Mouse (Mus musculus) small intestine, adult 2 months (tissue): ENCODE measurements around the gene Pde4d. TPM values are rescaled to one million over a fixed set of nuclear protein-coding genes. Genes with fewer than 3 reads are reported as not detected.

Experiments used
- H3K27ac ChIP-seq: fragments of 200-500 bp; 2 replicates; pipeline ENCODE4 v1.5.1; 2012; ENCODE audit warnings: low read depth, low read length, control low read depth, inconsistent platforms; ENCODE audit not compliant: insufficient read depth
- H3K27me3 ChIP-seq: fragments of 200-500 bp; 2 replicates; pipeline ENCODE4 v1.6.1; 2012; ENCODE audit warnings: mild to moderate bottlenecking, moderate library complexity, low read length, inconsistent platforms; ENCODE audit not compliant: control insufficient read depth, insufficient read depth
- H3K36me3 ChIP-seq: fragments of 200-500 bp; 2 replicates; pipeline ENCODE4 v1.6.1; 2012; ENCODE audit warnings: mild to moderate bottlenecking, low read length, control low read depth, inconsistent platforms; ENCODE audit not compliant: control insufficient read depth, insufficient read depth
- H3K4me1 ChIP-seq: fragments of 200-500 bp; 2 replicates; pipeline ENCODE4 v1.6.1; 2012; ENCODE audit warnings: low read length, inconsistent platforms, mixed read lengths; ENCODE audit not compliant: control insufficient read depth, insufficient read depth, insufficient read length
- H3K4me3 ChIP-seq: fragments of 200-500 bp; 2 replicates; pipeline ENCODE4 v1.5.1; 2012; ENCODE audit warnings: low read depth, mild to moderate bottlenecking, control low read depth, inconsistent platforms, low read length, moderate library complexity
- CTCF ChIP-seq: fragments of 200-500 bp; IDR thresholded peaks from 2 replicates; pipeline ENCODE4 v1.5.1; 2012; ENCODE audit warnings: low read depth, mild to moderate bottlenecking, control low read depth, inconsistent platforms, low read length, moderate library complexity, mixed read lengths; ENCODE audit not compliant: insufficient replicate concordance, insufficient read length; ENCODE audit errors: extremely low read depth
- POLR2A ChIP-seq: fragments of 200-500 bp; IDR thresholded peaks from 2 replicates; pipeline ENCODE4 v1.6.1; 2012; ENCODE audit warnings: low read depth, mild to moderate bottlenecking, control low read depth, inconsistent platforms, low read length, moderate library complexity
- WGBS: fragments of 180-500 bp; shearing (Covaris S2); methylation state at CpG from one replicate; pipeline ENCODE4 v1.1.7; 2018; 5-methylcytosine and 5-hydroxymethylcytosine counted together
- polyA plus RNA-seq: library from polyadenylated mRNA; depleted of rRNA; stranded (reverse); fragments of >200 nt; gene quantifications from 2 replicates; pipeline ENCODE4 v1.2.3, GENCODE M21; 2012

Pde4d gene
- polyA plus RNA-seq, 1 experiment: 8.4 TPM

- TF ChIP-seq POLR2A (no peak), CTCF (no peak)
- 77% methylated on average over 3 of the region's 3 CpGs for WGBS
- H3K27ac ChIP-seq: no peak overlapping the region
These were observed 1213.0 kb downstream of the Pde4d start for GRCm38 (mm10) chr13:109662731-109663130.

GRCm38 (mm10) chr13:109664956-109665802 lies 1215.4 kb downstream of the Pde4d start:
- WGBS: 70% methylated on average over 10 of the region's 10 CpGs
- no peaks in the 10 kb centered on the region for H3K4me1 ChIP-seq
- no peak overlapping the region for H3K27ac ChIP-seq
- H3K27me3 ChIP-seq: no peaks in the 10 kb centered on the region
- no peak for TF ChIP-seq CTCF
- no peak for TF ChIP-seq POLR2A
- no peak overlapping the region for H3K4me3 ChIP-seq
- H3K36me3 ChIP-seq: no peaks in the 10 kb centered on the region

More at GRCm38 (mm10) chr13:109662731-109663130, 1213.0 kb downstream of the Pde4d start:
- Histone ChIP-seq H3K36me3 (no peaks in the 10 kb centered on the region), H3K4me1 (no peaks in the 10 kb centered on the region), H3K27me3 (no peaks in the 10 kb centered on the region), H3K4me3 (no peak overlapping the region)

- no peak overlapping the region for H3K4me3 ChIP-seq
- WGBS: 44% methylated on average over 10 of the region's 10 CpGs
- no peaks in the 10 kb centered on the region for H3K27me3 ChIP-seq
- H3K4me1 ChIP-seq: no peaks in the 10 kb centered on the region
- no peaks in the 10 kb centered on the region for H3K36me3 ChIP-seq
- TF ChIP-seq CTCF: no peak
- no peak for TF ChIP-seq POLR2A
- H3K27ac ChIP-seq: no peak overlapping the region
These were observed 1216.2 kb downstream of the Pde4d start for GRCm38 (mm10) chr13:109665803-109666403.

GRCm38 (mm10) chr13:109669965-109670364 lies 1220.2 kb downstream of the Pde4d start:
- Histone ChIP-seq H3K27ac (no peak overlapping the region), H3K27me3 (no peaks in the 10 kb centered on the region), H3K36me3 (no peaks in the 10 kb centered on the region), H3K4me1 (no peaks in the 10 kb centered on the region), H3K4me3 (no peak overlapping the region)
- WGBS: 89% methylated on average over 4 of the region's 4 CpGs
- no peak for TF ChIP-seq POLR2A
- TF ChIP-seq CTCF: no peak

GRCm38 (mm10) chr13:109671589-109672347 lies 1222.0 kb downstream of the Pde4d start:
- no peaks in the 10 kb centered on the region for H3K4me1 ChIP-seq
- TF ChIP-seq CTCF (no peak), POLR2A (no peak)
- H3K4me3 ChIP-seq: no peak overlapping the region
- no peak overlapping the region for H3K27ac ChIP-seq
- H3K36me3 ChIP-seq: no peaks in the 10 kb centered on the region
- WGBS: 73% methylated on average over 8 of the region's 8 CpGs
- H3K27me3 ChIP-seq: no peaks in the 10 kb centered on the region

- TF ChIP-seq CTCF: no peak
- no peak for TF ChIP-seq POLR2A
- no peaks in the 10 kb centered on the region for H3K36me3 ChIP-seq
- WGBS: 49% methylated on average over 4 of the region's 4 CpGs
- H3K4me3 ChIP-seq: no peak overlapping the region
- H3K27ac ChIP-seq: no peak overlapping the region
- no peaks in the 10 kb centered on the region for H3K4me1 ChIP-seq
- no peaks in the 10 kb centered on the region for H3K27me3 ChIP-seq
These were observed 1227.3 kb downstream of the Pde4d start for GRCm38 (mm10) chr13:109677047-109677446.

- no peaks in the 10 kb centered on the region for H3K4me1 ChIP-seq
- WGBS: 90% methylated on average over 3 of the region's 3 CpGs
- no peaks in the 10 kb centered on the region for H3K36me3 ChIP-seq
- TF ChIP-seq POLR2A: no peak
- no peak for TF ChIP-seq CTCF
- no peak overlapping the region for H3K27ac ChIP-seq
- H3K27me3 ChIP-seq: no peaks in the 10 kb centered on the region
- H3K4me3 ChIP-seq: no peak overlapping the region
These were observed 1227.9 kb downstream of the Pde4d start for GRCm38 (mm10) chr13:109677617-109678016.
